Mouse (Mus musculus) frontal cortex, postnatal 14 days (tissue): ENCODE measurements at regions not wholly inside any gene's neighbourhood (a gene's known extent, or its start where the extent isn't known, plus 50 kb on each side); places are given as distances from the start of the nearest gene placed in this dataset.
A peak's percentile ranks its signal among the peaks of the same experiment; 100 is the strongest.
"Not testable (repeated sequence)": the region's sequence is repeated elsewhere in the genome, so short reads cannot be mapped to it uniquely, and the experiment has no call there.

Source experiments
- DNase-seq, 2 experiments: peaks; one replicate each; pipeline ENCODE4 v3.0.0; 2022; ENCODE audit warnings: low spot score in 2 of 2

DNA sequence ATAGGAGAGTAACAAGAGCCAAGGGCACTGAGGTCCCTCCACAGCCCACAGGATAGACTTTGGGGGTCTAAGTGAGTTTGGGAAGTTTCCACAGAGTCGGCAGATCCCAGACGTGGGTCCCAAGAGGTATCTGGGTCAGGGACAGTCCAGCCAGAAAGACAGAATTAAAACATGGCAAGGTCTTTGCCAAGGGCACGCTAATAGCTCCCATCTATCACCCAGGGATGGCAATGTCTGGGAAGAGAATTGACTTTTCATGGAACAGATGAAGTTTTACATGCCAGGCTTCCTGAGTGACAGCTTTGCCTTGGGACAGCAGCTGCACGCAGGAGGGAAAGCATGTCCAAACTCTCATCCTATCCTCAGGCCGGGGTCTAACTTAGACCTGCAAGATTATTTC, 563.5 kb downstream of the Gm10330 start:
- DNase-seq = not testable (repeated sequence)

DNA sequence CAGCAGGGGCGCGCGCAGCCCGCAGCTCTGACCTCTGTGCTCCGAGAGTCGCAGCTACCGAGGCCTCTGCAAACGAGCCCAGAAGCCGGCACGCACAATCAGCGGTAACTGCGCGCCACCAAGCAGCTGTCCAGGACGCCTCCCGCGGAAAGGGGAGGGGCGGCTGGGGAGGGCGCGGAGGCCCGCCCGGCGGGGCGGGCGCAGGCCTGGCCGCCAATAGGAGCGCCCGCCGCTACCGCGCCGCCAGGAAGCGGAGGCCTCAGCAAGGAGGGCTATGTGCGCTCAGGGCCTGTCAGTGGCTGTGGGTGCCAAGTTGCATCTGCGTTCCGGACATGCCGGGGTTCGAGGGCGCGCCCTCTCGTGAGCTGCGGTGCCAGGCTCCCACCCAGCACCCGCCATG, 590.5 kb downstream of the Gm10330 start:
- peak in 1 of 2 experiments; percentile 3 for DNase-seq

DNA sequence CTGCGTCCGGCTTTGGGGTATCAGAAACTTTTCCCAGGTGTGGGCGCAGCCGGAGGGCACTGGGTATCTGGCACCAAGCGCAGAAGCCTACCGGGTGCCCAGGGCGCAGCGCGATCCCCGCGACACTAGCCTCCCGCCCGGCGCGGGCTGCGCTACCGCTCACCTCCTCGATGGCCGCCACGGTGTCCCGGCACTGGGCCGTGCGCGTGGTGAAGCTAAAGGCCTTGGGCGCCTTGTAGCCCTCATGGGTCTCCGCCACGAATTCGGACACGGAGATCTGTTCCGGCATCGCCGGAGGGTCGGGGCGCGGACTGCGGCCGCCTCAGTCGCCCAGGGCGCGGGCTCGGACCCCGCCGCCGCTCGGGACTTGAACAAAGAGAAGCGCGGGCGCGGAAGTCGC, 591.0 kb downstream of the Gm10330 start:
- not testable (repeated sequence) for DNase-seq
